Mouse (Mus musculus): ENCODE data around the gene Slx4ip. TPM values are rescaled to one million over a fixed set of nuclear protein-coding genes. Genes with fewer than 3 reads are reported as not detected.

Slx4ip gene
- polyA plus RNA-seq, 1 experiment from 2014 or later, result 4.8 TPM

- Histone ChIP-seq H3K9me3 (ENCODE audit: control insufficient read depth, low read length) (no peaks in the 10 kb centered on the region), H3K36me3 (ENCODE audit: control insufficient read depth, insufficient read depth, low read length) (no peaks in the 10 kb centered on the region), H3K4me1 (ENCODE audit: control insufficient read depth in 2 of 2, insufficient read depth in 2 of 2, low read length in 2 of 2) (peaks cover 0 to 9% of the 10 kb centered on the region in 2 experiments; a peak in 2 of 4 replicates), H3K27ac (replicated peaks in 1 of 2; ENCODE audit: control insufficient read depth in 1 of 2, insufficient read depth in 1 of 2, low read depth in 2 of 2, low read length in 2 of 2) (no peak overlapping the region), H3K4me3 (ENCODE audit: control insufficient read depth in 1 of 2, insufficient read depth in 1 of 2, low read depth in 1 of 2, low read length in 2 of 2) (no peak overlapping the region), H3K27me3 (ENCODE audit: control insufficient read depth, insufficient read depth, low read length) (no peaks in the 10 kb centered on the region), H3K4me2 (ENCODE audit: low read length) (no peak overlapping the region), H3K9ac (ENCODE audit: low read length) (no peak overlapping the region)
- ATAC-seq (ENCODE audit: insufficient number of reproducible peaks, insufficient read depth, low FRiP score, low read depth), result no peak
- 55% methylated on average over 6 of the region's 6 CpGs for WGBS
These were observed 95.1 kb downstream of the Slx4ip start for GRCm38 (mm10) chr2:136985998-136986730.

- no peak overlapping the region for H3K4me2 ChIP-seq (ENCODE audit: low read length)
- H3K36me3 ChIP-seq (ENCODE audit: control insufficient read depth, insufficient read depth, low read length), result no peaks in the 10 kb centered on the region
- no peak overlapping the region for H3K9ac ChIP-seq (ENCODE audit: low read length)
- no peak overlapping the region for H3K27ac ChIP-seq (replicated peaks in 1 of 2; ENCODE audit: control insufficient read depth in 1 of 2, insufficient read depth in 1 of 2, low read depth in 2 of 2, low read length in 2 of 2)
- ATAC-seq (ENCODE audit: insufficient number of reproducible peaks, insufficient read depth, low FRiP score, low read depth), result no peak
- H3K27me3 ChIP-seq (ENCODE audit: control insufficient read depth, insufficient read depth, low read length), result no peaks in the 10 kb centered on the region
- no peaks in the 10 kb centered on the region for H3K9me3 ChIP-seq (ENCODE audit: control insufficient read depth, low read length)
- peaks cover 3 to 10% of the 10 kb centered on the region in 2 experiments for H3K4me1 ChIP-seq (ENCODE audit: control insufficient read depth in 2 of 2, insufficient read depth in 2 of 2, low read length in 2 of 2)
- 58% methylated on average over 3 of the region's 3 CpGs for WGBS
- H3K4me3 ChIP-seq (ENCODE audit: control insufficient read depth in 1 of 2, insufficient read depth in 1 of 2, low read depth in 1 of 2, low read length in 2 of 2), result no peak overlapping the region
These were observed 102.1 kb downstream of the Slx4ip start for GRCm38 (mm10) chr2:136993116-136993515.

- no peaks in the 10 kb centered on the region for H3K27me3 ChIP-seq (ENCODE audit: control insufficient read depth, insufficient read depth, low read length)
- ATAC-seq (ENCODE audit: insufficient number of reproducible peaks, insufficient read depth, low FRiP score, low read depth), result no peak
- no peak overlapping the region for H3K4me2 ChIP-seq (ENCODE audit: low read length)
- H3K27ac ChIP-seq (replicated peaks in 1 of 2; ENCODE audit: control insufficient read depth in 1 of 2, insufficient read depth in 1 of 2, low read depth in 2 of 2, low read length in 2 of 2), result no peak overlapping the region
- H3K9ac ChIP-seq (ENCODE audit: low read length), result no peak overlapping the region
- H3K9me3 ChIP-seq (ENCODE audit: control insufficient read depth, low read length), result no peaks in the 10 kb centered on the region
- no peak overlapping the region for H3K4me3 ChIP-seq (ENCODE audit: control insufficient read depth in 1 of 2, insufficient read depth in 1 of 2, low read depth in 1 of 2, low read length in 2 of 2)
- no peaks in the 10 kb centered on the region for H3K36me3 ChIP-seq (ENCODE audit: control insufficient read depth, insufficient read depth, low read length)
- H3K4me1 ChIP-seq (ENCODE audit: control insufficient read depth in 2 of 2, insufficient read depth in 2 of 2, low read length in 2 of 2), result peaks cover 3 to 10% of the 10 kb centered on the region in 2 experiments
These were observed 106.1 kb downstream of the Slx4ip start for GRCm38 (mm10) chr2:136997104-136997503.

GRCm38 (mm10) chr2:137002031-137002430 lies 111.0 kb downstream of the Slx4ip start:
- H3K27me3 ChIP-seq (ENCODE audit: control insufficient read depth, insufficient read depth, low read length), result no peaks in the 10 kb centered on the region
- no peaks in the 10 kb centered on the region for H3K36me3 ChIP-seq (ENCODE audit: control insufficient read depth, insufficient read depth, low read length)
- no peak overlapping the region for H3K4me2 ChIP-seq (ENCODE audit: low read length)
- no peaks in the 10 kb centered on the region for H3K9me3 ChIP-seq (ENCODE audit: control insufficient read depth, low read length)
- H3K27ac ChIP-seq (replicated peaks in 1 of 2; ENCODE audit: control insufficient read depth in 1 of 2, insufficient read depth in 1 of 2, low read depth in 2 of 2, low read length in 2 of 2), result no peak overlapping the region
- no peak for ATAC-seq (ENCODE audit: insufficient number of reproducible peaks, insufficient read depth, low FRiP score, low read depth)
- WGBS, result 91% methylated on average over 1 of the region's 1 CpGs
- H3K4me3 ChIP-seq (ENCODE audit: control insufficient read depth in 1 of 2, insufficient read depth in 1 of 2, low read depth in 1 of 2, low read length in 2 of 2), result no peak overlapping the region
- H3K9ac ChIP-seq (ENCODE audit: low read length), result no peak overlapping the region
- H3K4me1 ChIP-seq (ENCODE audit: control insufficient read depth in 2 of 2, insufficient read depth in 2 of 2, low read length in 2 of 2), result peaks cover 2 to 9% of the 10 kb centered on the region in 2 experiments; a peak in 3 of 4 replicates

GRCm38 (mm10) chr2:137006656-137007055 lies 115.6 kb downstream of the Slx4ip start:
- Histone ChIP-seq H3K36me3 (ENCODE audit: control insufficient read depth, insufficient read depth, low read length) (no peaks in the 10 kb centered on the region), H3K4me2 (ENCODE audit: low read length) (no peak overlapping the region), H3K9me3 (ENCODE audit: control insufficient read depth, low read length) (no peaks in the 10 kb centered on the region), H3K27ac (replicated peaks in 1 of 2; ENCODE audit: control insufficient read depth in 1 of 2, insufficient read depth in 1 of 2, low read depth in 2 of 2, low read length in 2 of 2) (no peak overlapping the region), H3K9ac (ENCODE audit: low read length) (no peak overlapping the region), H3K4me1 (ENCODE audit: control insufficient read depth in 2 of 2, insufficient read depth in 2 of 2, low read length in 2 of 2) (peaks cover 2 to 9% of the 10 kb centered on the region in 2 experiments; a peak in 3 of 4 replicates), H3K4me3 (ENCODE audit: control insufficient read depth in 1 of 2, insufficient read depth in 1 of 2, low read depth in 1 of 2, low read length in 2 of 2) (no peak overlapping the region), H3K27me3 (ENCODE audit: control insufficient read depth, insufficient read depth, low read length) (no peaks in the 10 kb centered on the region)
- 68% methylated on average over 1 of the region's 1 CpGs for WGBS
- no peak for ATAC-seq (ENCODE audit: insufficient number of reproducible peaks, insufficient read depth, low FRiP score, low read depth)

- ATAC-seq (ENCODE audit: insufficient number of reproducible peaks, insufficient read depth, low FRiP score, low read depth), result no peak
- no peak overlapping the region for H3K4me3 ChIP-seq (ENCODE audit: control insufficient read depth in 1 of 2, insufficient read depth in 1 of 2, low read depth in 1 of 2, low read length in 2 of 2)
- H3K4me1 ChIP-seq (ENCODE audit: control insufficient read depth in 2 of 2, insufficient read depth in 2 of 2, low read length in 2 of 2), result no peaks in the 10 kb centered on the region
- H3K27me3 ChIP-seq (ENCODE audit: control insufficient read depth, insufficient read depth, low read length), result no peaks in the 10 kb centered on the region
- H3K36me3 ChIP-seq (ENCODE audit: control insufficient read depth, insufficient read depth, low read length), result no peaks in the 10 kb centered on the region
- no peak overlapping the region for H3K4me2 ChIP-seq (ENCODE audit: low read length)
- no peak overlapping the region for H3K27ac ChIP-seq (replicated peaks in 1 of 2; ENCODE audit: control insufficient read depth in 1 of 2, insufficient read depth in 1 of 2, low read depth in 2 of 2, low read length in 2 of 2)
- H3K9me3 ChIP-seq (ENCODE audit: control insufficient read depth, low read length), result no peaks in the 10 kb centered on the region
- H3K9ac ChIP-seq (ENCODE audit: low read length), result no peak overlapping the region
- 49% methylated on average over 1 of the region's 1 CpGs for WGBS
These were observed 121.0 kb downstream of the Slx4ip start for GRCm38 (mm10) chr2:137011980-137012379.

GRCm38 (mm10) chr2:137013151-137013550 lies 122.1 kb downstream of the Slx4ip start:
- no peaks in the 10 kb centered on the region for H3K4me1 ChIP-seq (ENCODE audit: control insufficient read depth in 2 of 2, insufficient read depth in 2 of 2, low read length in 2 of 2)
- no peaks in the 10 kb centered on the region for H3K27me3 ChIP-seq (ENCODE audit: control insufficient read depth, insufficient read depth, low read length)
- H3K27ac ChIP-seq (replicated peaks in 1 of 2; ENCODE audit: control insufficient read depth in 1 of 2, insufficient read depth in 1 of 2, low read depth in 2 of 2, low read length in 2 of 2), result no peak overlapping the region
- no peak overlapping the region for H3K4me2 ChIP-seq (ENCODE audit: low read length)
- no peaks in the 10 kb centered on the region for H3K9me3 ChIP-seq (ENCODE audit: control insufficient read depth, low read length)
- no peak overlapping the region for H3K9ac ChIP-seq (ENCODE audit: low read length)
- H3K4me3 ChIP-seq (ENCODE audit: control insufficient read depth in 1 of 2, insufficient read depth in 1 of 2, low read depth in 1 of 2, low read length in 2 of 2), result no peak overlapping the region
- no peak for ATAC-seq (ENCODE audit: insufficient number of reproducible peaks, insufficient read depth, low FRiP score, low read depth)
- WGBS, result 76% methylated on average over 3 of the region's 3 CpGs
- H3K36me3 ChIP-seq (ENCODE audit: control insufficient read depth, insufficient read depth, low read length), result no peaks in the 10 kb centered on the region
